Mouse (Mus musculus) forebrain, embryonic 14.5 days (tissue): ENCODE results near the gene Gm614. TPM values are rescaled to one million over a fixed set of nuclear protein-coding genes. Genes with fewer than 3 reads are reported as not detected.

ENCODE experiments used
- ATAC-seq: fragments of 200-750 bp; cut with Nextera tagmentation; 2 replicates; pipeline ENCODE4 v1.8.0; 2017; ENCODE audit warnings: mild to moderate bottlenecking, moderate library complexity
- DNase-seq: peaks from one replicate; pipeline ENCODE4 v3.0.0-alpha.2; 2015; ENCODE audit warnings: low spot score
- H3K27ac ChIP-seq: fragments of 300-500 bp; sonication (generic); 2 replicates; pipeline ENCODE4 v1.5.1; 2014; ENCODE audit warnings: low read depth, mild to moderate bottlenecking, control low read depth, low read length, moderate library complexity
- H3K27me3 ChIP-seq: fragments of 300-500 bp; sonication (generic); replicated peaks from 2 replicates; pipeline ENCODE4 v1.6.1; 2014; ENCODE audit warnings: low read length, control low read depth, mixed read lengths; ENCODE audit not compliant: control insufficient read depth, insufficient read depth
- H3K36me3 ChIP-seq: fragments of 300-500 bp; sonication (generic); 2 replicates; pipeline ENCODE4 v1.6.1; 2014; ENCODE audit warnings: low read length, control low read depth; ENCODE audit not compliant: control insufficient read depth, insufficient read depth
- H3K4me1 ChIP-seq: fragments of 300-500 bp; sonication (generic); 2 replicates; pipeline ENCODE4 v1.6.1; 2014; ENCODE audit warnings: antibody characterized with exemption, low read length, control low read depth; ENCODE audit not compliant: control insufficient read depth, insufficient read depth
- H3K4me2 ChIP-seq: fragments of 300-500 bp; sonication (generic); 2 replicates; pipeline ENCODE4 v1.6.1; 2014; ENCODE audit warnings: mild to moderate bottlenecking, control low read depth, low read length
- H3K4me3 ChIP-seq: fragments of 300-500 bp; sonication (generic); 2 replicates; pipeline ENCODE4 v1.5.1; 2014; ENCODE audit warnings: low read depth, low read length, control low read depth
- H3K9ac ChIP-seq: fragments of 300-500 bp; sonication (generic); 2 replicates; pipeline ENCODE4 v1.6.1; 2014; ENCODE audit warnings: mild to moderate bottlenecking, low read length, control low read depth, moderate library complexity
- H3K9me3 ChIP-seq: fragments of 300-500 bp; sonication (generic); replicated peaks from 2 replicates; pipeline ENCODE4 v1.6.1; 2016; ENCODE audit warnings: low read length, control low read depth, mixed read lengths; ENCODE audit not compliant: control insufficient read depth
- WGBS: fragments of 180-500 bp; shearing (Covaris S2); extraction: QIAGEN DNeasy Blood & Tissue Kit; methylation state at CpG from one replicate; pipeline ENCODE4 v1.1.7; 2014; 5-methylcytosine and 5-hydroxymethylcytosine counted together
- polyA plus RNA-seq: library from polyadenylated mRNA; unstranded; fragments of >200 nt; fragmentation: Nextera tagmentation; extraction: Ambion mirVana; gene quantifications from 2 replicates; pipeline ENCODE4 v1.2.1, GENCODE M21; 2014

Gm614 gene
- polyA plus RNA-seq, 1 experiment from 2014 or later, result not detected

GRCm38 (mm10) chrX:101221834-101222795 is 41.7 kb downstream of the Gm614 start, which contains the start of gene Snx12:
Gene Snx12, minus strand, starts transcription at chrX:101222563.
- no peaks in the 10 kb centered on the region for H3K9me3 ChIP-seq
- H3K9ac ChIP-seq, result peak within 1 kb of the TSS; percentile 68
- peak; percentile 96 for ATAC-seq
- H3K4me3 ChIP-seq, result peak within 1 kb of the TSS; percentile 49
- H3K4me2 ChIP-seq, result peak within 1 kb of the TSS; percentile 58
- WGBS, result 28% methylated on average over 55 of the region's 55 CpGs
- no peaks in the 10 kb centered on the region for H3K27me3 ChIP-seq
- DNase-seq, result peak; percentile 95
- no peaks in the 10 kb centered on the region for H3K36me3 ChIP-seq
- peak within 1 kb of the TSS; percentile 62 for H3K27ac ChIP-seq
- peaks cover 3% of the 10 kb centered on the region; the same call in 1 of the 2 replicates for H3K4me1 ChIP-seq

Other genes starting within 250 kb of the Gm614 start
- gene Tex11, start 204.3 kb downstream of the Gm614 start, polyA plus RNA-seq, result 0.06 TPM in 1 of 2 replicates, not detected in the other
- gene Slc7a3, start 178.0 kb downstream of the Gm614 start, polyA plus RNA-seq, result 1.9 and 2.2 TPM in 2 replicates
- 45.8 and 54.4 TPM in 2 replicates for gene Snx12, start 41.4 kb downstream of the Gm614 start, polyA plus RNA-seq
- gene Foxo4, start 9.5 kb downstream of the Gm614 start, polyA plus RNA-seq, result 1.0 and 1.2 TPM in 2 replicates
- 6.2 and 6.5 TPM in 2 replicates for gene Il2rg, start 4.3 kb upstream of the Gm614 start, polyA plus RNA-seq
- gene Gm20489, start 5.0 kb upstream of the Gm614 start, polyA plus RNA-seq, result not detected in 2 replicates
- gene Med12, start 10.0 kb upstream of the Gm614 start, polyA plus RNA-seq, result 24.7 and 25.0 TPM in 2 replicates
- 55.3 and 75.0 TPM in 2 replicates for gene Nlgn3, start 35.2 kb upstream of the Gm614 start, polyA plus RNA-seq
- 0.25 and 0.37 TPM in 2 replicates for gene Gjb1, start 112.4 kb upstream of the Gm614 start, polyA plus RNA-seq
- 44.4 and 53.4 TPM in 2 replicates for gene Zmym3, start 156.9 kb upstream of the Gm614 start, polyA plus RNA-seq
- 433 and 489 TPM in 2 replicates for gene Nono, start 165.3 kb upstream of the Gm614 start, polyA plus RNA-seq
- 0.88 and 1.1 TPM in 2 replicates for gene Itgb1bp2, start 185.1 kb upstream of the Gm614 start, polyA plus RNA-seq